Mouse (Mus musculus) brain, adult 2 months (tissue): ENCODE measurements around the gene Ppfia4.

ENCODE experiments used
- DNase-seq: peaks from one replicate; pipeline ENCODE4 v3.0.0; 2011; ENCODE audit warnings: low read depth, low spot score

Gene Ppfia4

GRCm38 (mm10) chr1:134304940-134305339 is 27.8 kb downstream of the Ppfia4 start:
- DNase-seq: peak; percentile 47

GRCm38 (mm10) chr1:134302568-134303238 is 30.0 kb downstream of the Ppfia4 start:
- peak; percentile 68 for DNase-seq

GRCm38 (mm10) chr1:134298636-134299411 is 33.9 kb downstream of the Ppfia4 start:
- peak; percentile 58 for DNase-seq

DNA sequence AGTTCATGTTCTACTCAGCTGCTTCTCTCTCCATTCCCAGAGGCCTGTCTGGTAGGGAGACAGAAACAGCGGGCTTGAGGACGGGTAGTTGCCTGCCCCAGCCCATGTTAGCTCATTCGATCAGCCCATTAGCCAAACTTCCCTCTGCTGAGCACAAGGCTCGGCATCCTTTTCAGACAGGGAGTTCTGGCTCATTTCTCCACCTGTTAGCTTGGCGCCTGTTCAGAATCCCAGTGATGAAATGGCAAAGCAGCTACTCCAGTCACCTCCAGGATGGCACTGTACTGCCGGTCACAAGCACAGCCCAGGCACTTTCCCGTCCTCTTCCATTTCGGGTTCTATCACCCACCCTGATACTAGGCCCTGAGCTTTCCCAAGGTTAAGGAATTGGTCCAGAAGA is 35.5 kb downstream of the Ppfia4 start:
- peak; percentile 98 for DNase-seq

DNA sequence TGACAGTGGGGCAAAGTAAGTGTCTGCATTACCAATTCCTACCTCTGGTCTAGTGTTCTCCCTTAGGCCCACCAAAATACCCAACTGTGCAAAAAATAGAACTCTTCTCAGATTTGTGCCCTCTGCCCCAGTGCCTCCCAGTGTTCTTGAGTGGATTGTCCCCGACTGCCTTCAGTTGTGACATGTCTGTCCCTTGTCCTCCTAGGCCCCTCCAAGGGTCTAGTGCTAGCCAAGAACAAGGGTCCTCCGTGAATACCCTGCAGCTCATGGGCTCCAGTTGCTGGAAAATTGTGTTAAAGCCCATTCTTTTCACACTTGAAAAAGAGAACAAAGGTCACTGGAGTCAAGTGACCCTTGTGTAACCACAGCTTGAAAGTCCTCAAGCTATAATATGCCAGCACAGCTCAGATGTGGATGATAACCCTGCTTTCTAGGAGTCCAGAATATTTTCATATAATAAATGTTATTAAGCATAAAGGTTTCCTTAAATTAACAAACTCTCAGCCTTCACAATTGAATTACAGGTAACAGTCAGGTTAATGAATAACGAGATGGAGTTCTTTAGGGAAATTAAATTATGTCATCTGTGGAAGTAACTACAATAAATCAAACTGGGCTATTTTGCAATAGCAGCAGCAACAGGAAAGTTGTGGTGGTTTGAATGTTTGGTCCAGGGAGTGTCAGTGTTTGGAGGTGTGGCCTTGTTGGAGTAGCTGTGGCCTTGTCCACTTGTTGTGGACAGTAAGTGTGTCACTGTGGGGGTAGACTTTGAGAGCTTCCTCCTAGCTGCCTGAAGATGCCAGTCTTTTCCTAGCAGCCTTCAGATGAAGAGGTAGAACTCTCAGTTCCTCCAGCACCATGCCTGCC is 38.8 kb downstream of the Ppfia4 start:
- no peak for DNase-seq

DNA sequence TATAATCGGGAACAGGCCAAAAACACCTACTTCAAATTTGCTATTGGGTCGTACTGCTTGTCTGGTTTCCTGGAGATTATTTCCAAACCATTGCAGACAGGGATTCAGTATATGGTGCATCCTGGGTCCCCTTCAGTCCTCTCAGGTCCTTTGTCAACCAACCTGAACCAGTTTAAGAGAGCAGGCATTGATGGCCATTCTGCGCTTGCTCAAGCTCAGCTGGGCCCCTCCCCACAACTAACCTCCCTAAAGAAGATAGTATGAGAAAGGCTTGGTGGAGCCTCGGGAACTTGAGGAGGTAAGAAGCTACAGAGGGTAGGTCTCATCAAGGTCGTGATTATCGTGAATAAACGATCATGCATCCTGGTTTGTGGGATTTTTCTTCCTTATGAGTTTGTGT is 39.5 kb downstream of the Ppfia4 start:
- DNase-seq: no peak

DNA sequence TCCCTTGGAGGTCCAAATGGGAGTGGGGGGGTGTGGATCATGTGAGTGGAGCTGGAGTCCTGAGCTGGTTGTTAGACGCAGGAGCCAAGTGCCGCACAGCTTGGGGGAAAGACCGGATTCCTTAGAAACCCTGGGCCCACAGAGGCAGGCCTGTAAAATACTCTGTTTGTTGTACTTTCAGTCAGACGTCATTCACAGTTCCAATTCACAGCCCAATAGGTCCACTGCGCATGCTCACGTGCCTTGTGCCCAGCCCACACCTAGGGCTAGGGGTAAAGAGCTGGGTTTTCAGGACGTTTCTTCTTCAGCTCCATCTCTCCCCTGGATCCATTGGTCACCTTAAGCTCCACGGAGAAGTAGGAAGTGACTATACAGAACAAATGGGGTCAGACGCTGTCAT is 40.1 kb downstream of the Ppfia4 start:
- DNase-seq: peak; percentile 55

- peak; percentile 87 for DNase-seq
These were observed 40.7 kb downstream of the Ppfia4 start for GRCm38 (mm10) chr1:134292073-134292472.

DNA sequence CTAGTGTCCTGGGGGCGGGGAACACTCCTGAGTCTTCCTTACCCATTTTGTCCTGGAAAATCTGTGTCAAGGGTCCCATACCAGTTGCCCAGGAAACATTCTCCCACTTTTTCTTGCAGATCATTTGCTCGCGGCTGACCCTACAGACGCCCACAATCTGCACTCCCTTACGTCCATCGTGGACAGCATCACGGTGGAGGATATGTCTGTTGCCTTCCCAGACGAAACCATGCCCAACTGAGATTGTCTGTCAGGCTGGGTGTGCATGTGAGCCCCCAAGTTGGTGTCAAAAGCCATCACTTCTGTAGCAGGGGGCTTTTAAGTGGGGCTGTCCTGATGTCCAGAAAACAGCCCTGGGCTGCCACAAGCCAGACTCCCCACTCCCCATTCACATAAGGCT is 41.2 kb downstream of the Ppfia4 start:
- no peak for DNase-seq

DNA sequence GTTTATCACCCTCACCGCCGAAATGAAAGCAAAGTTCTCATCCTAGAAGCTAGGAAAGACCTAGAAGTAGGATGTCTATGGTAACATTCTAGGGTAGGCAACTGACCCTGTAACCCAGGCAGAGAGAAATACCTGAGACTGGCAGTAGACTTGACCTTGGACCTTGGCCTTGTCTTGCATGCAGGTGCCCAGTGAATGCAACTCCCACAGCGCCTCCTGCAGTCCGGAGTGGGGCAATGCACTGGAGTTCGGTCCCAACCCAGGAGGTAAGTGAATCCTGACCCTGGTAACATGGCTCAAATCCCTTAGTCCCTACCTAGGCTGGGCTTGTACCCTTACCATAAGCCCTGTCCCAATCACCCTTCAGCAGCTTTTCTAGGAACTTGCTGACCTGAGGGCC is 41.8 kb downstream of the Ppfia4 start:
- DNase-seq: no peak

GRCm38 (mm10) chr1:134290300-134290699 is 42.4 kb downstream of the Ppfia4 start:
- no peak for DNase-seq

GRCm38 (mm10) chr1:134289598-134290099 is 43.1 kb downstream of the Ppfia4 start, which contains the start of gene Myog:
TSS of gene Myog (plus strand) at chr1:134289989.
- DNase-seq: no peak

DNA sequence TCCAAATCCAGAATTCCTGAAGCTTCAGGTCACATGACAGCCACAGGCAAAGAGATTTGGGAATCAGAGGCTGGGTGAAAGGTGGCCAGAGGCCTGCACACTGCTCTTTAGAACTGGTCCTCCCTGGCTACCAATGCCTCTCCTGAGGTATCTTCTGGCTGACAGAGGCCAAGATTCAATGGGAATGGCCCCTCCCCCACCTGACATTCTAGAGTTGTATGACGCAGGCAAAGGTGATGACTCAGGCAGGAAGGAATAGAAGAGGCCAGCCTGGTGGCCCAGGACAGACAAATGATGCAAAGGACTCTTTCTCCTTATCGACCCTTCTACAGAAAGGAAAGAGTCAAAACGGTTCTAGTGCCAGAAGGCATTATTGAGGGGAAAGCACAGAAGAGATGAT is 44.5 kb downstream of the Ppfia4 start:
- peak; percentile 18 for DNase-seq

- no peak for DNase-seq
These were observed 47.1 kb downstream of the Ppfia4 start for GRCm38 (mm10) chr1:134285458-134286120.

GRCm38 (mm10) chr1:134283108-134283507 is 49.6 kb downstream of the Ppfia4 start:
- no peak for DNase-seq

GRCm38 (mm10) chr1:134282342-134282741 is 50.4 kb downstream of the Ppfia4 start:
- DNase-seq: no peak

DNA sequence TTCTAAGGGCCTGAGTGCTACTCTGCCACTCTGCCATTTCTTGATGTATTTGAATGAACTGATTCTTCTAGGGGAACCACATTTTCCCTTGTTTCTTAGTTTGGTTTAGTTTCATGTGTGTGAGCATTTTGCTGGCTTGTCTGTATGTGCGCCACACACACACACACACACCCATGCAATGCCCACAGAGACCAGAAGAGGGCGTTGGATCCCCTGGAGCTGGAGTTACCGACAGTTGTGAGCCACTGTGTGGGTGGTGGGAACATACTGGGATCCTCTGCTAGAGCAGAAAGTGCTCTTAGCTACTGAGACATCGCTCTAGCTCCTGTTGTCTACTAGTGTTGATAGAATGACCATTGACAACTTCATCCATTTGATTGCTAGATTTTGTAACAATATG is 51.2 kb downstream of the Ppfia4 start:
- no peak for DNase-seq

GRCm38 (mm10) chr1:134280174-134280573 is 52.6 kb downstream of the Ppfia4 start:
- DNase-seq: peak; percentile 66

- no peak for DNase-seq
These were observed 55.9 kb downstream of the Ppfia4 start for GRCm38 (mm10) chr1:134276823-134277222.

- peak; percentile 95 for DNase-seq
These were observed 56.9 kb downstream of the Ppfia4 start for GRCm38 (mm10) chr1:134275616-134276464.
